Mouse (Mus musculus) spleen, adult 18-20 months (tissue): ENCODE measurements around the gene Frmd4b.
"Not testable (repeated sequence)": the region's sequence is repeated elsewhere in the genome, so short reads cannot be mapped to it uniquely, and the experiment has no call there.

Source experiments
- DNase-seq, 2 experiments: peaks; one replicate each; pipeline ENCODE4 v3.0.0; 2022; ENCODE audit warnings: mixed read lengths in 2 of 2

Gene Frmd4b

DNA sequence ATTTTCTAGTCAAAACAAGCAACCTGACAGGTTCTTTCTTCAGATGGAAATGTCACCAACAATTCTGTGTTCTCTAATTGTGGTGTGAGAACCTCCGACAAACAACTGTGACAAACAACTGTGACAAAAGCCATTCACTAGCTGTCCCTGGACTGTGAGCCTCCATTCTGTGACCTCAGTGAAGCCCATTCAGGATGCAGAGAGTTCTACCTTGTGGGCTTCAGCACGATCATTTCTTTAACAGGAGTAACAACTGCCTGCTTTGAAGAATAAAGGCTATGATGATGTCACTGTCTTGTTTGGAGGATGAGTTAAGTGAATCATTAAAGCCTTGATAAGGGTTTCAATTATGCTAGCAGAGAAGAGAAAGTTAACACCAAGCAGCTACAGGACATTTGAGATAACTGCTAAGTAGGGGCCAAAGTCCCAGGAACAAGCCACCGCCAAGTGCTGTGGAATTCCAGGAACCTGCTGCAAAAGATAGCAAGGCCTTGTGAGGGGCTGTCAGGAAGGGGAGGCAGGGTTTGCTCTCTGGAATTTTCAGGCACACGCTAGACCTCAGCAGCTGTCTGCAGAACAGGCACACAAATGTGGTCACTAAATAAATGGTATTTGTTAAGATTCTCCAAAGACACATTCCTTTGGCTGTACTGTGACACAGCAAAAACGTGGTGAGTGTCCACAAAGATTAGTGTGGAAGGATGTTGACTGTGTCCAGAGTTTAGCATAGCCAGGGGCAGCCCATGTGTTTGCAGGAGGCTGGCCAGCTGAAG lies 207.7 kb downstream of the Frmd4b start:
- no peak for DNase-seq

DNA sequence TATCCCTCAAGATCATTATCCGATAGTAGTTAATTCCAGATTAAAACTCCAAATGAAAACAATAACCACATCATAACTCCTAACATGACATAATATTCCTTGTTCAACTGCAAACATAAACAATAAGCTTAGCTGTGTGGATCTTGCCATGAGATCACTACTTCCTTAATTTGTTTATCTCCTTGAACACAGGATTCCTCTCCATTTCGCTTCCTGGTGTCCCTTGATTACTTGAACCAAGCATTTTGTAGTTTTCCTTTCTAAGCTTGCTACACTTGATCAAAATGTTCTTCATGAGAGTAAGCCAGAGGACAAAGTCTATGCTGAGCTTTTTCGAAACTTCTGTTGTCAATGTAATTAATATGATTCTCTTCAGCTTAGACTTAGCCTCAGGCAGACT lies 209.4 kb downstream of the Frmd4b start:
- DNase-seq: no peak

DNA sequence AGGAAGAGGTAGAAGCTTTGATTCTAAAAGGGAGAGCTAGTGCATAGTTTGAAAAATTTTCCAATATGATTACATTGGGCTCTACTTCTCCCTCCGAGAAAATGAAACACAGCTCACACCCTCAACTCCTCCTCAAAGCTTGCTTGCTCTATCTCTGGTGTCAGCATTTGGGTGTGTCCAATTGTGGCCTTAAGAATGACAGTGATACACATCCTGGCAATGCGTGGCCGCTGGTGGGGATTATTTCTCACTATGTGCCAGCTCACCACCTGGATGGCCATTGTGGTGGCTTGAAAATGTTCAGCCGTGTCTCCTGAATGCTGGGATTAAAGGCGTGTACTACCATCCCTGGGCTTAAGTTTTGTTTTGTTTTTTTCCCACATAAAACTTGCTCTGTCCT lies 209.9 kb downstream of the Frmd4b start:
- DNase-seq: no peak

GRCm38 (mm10) chr6:97405311-97405710 lies 212.0 kb downstream of the Frmd4b start:
- no peak for DNase-seq

- DNase-seq: no peak
Observed at GRCm38 (mm10) chr6:97402822-97403472, 214.4 kb downstream of the Frmd4b start.

DNA sequence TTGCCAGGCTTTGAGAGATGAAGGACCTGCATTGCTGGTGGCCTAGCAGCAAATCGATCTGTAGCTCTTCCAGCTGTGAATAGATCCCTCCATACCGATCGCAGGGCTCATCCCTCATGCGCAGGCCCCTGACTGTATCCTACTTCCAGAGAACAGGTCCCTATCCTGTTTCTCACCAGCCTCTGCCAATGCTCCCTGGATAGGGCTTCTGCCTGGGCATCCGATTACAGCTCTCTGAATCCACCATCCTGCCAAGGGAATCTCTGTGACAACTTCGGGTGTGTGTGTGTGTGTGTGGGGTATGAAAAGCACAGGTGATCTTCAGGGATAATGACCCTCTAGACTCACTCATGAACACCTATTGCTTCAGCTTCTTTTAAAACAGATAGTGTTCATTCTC lies 216.9 kb downstream of the Frmd4b start:
- DNase-seq: no peak

- no peak for DNase-seq
Observed at GRCm38 (mm10) chr6:97397935-97398334, 219.4 kb downstream of the Frmd4b start.

GRCm38 (mm10) chr6:97396957-97397354 lies 220.4 kb downstream of the Frmd4b start:
- no peak for DNase-seq

GRCm38 (mm10) chr6:97396351-97396956 lies 220.9 kb downstream of the Frmd4b start:
- DNase-seq: no peak

DNA sequence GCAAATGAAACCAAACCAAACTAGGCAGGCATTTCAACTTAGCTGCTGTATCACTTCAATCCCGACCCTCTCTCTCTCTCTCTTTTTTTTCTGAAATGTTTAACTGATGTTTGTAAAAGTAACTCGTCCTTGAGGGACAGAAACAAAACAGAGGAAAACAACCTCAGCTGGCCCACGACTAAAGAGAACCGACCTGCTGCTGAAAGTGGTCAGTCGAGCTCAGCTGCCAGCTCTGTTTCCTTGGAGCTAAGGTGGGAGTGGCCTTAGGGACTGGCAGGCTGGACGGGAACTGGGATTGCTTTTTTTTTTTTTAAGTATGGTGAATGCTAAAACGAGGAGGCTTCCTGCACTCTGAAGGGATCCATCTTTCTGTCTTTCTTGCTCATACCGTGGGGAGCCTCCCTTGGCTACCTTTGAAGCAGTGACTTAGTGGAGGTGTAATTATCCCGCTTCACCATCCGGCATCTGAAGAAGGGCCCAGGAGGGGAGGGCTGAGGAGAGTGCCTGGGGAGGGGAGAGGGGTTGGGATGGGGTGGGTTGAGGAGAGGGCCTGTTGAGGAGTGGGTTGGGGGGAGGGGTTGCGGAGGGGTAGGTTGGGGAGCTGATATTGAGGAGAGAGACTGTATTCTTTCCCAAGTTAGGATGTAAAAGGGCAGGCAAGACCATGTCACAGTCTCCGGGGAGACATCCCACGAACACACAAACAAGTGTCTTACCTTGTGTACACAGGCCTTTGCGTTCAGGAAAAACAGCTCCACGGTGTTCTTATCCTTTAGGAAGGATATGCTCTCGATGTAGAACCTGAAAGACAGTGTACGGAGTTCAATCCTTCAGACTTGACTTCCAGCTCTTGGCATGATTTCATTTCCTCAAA lies 221.6 kb downstream of the Frmd4b start:
- DNase-seq: no peak

DNA sequence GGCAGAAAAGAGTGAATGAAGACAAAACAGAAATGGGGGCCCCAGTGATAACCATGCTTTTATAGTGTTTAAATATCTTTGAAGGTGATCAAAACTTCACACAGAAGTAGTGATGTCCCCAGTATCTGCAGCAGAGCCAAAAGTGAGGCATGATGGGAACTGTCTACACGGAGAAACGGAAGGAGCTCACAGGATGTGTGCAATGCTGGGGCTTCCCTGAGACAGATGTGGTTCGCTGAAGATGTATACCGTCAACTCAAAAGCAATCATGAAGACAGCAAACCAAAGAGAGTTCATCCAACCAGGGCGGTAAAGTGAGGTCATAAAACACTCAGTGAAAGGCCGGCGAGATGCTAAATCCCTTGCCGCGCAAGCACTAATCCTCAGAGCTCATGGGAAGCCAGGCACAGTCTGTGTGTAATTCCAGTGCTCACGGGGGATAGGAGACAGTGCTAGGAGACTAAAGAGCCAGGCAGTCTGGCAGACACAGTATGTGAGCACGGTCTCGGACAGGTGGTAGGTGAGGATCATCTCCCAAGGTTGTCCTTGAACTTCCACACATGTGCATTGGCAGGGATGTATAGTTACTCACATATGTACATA lies 222.8 kb downstream of the Frmd4b start:
- DNase-seq: no peak

DNA sequence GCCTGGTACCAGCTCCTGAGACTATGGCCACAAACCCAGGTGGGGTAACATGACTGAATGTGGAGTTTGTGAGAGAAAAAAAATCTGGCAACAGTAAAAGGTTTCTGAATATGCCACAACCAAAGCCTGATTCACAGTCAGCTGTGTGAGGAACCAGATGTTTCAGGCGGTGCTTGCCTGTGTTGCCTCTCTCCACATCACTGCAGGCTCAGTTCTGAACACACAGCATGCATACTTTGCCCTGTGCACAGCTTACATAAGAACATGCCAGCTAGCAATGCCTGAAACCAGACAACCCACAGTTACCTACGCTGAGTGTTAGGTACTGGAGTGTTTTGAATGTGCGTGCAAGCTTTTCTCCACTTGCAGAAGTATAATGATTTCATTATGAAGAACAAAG lies 224.4 kb downstream of the Frmd4b start:
- DNase-seq: no peak

- DNase-seq: no peak
Observed at GRCm38 (mm10) chr6:97387388-97387787, 230.0 kb downstream of the Frmd4b start.

GRCm38 (mm10) chr6:97384918-97385317 lies 232.4 kb downstream of the Frmd4b start:
- DNase-seq: no peak

DNA sequence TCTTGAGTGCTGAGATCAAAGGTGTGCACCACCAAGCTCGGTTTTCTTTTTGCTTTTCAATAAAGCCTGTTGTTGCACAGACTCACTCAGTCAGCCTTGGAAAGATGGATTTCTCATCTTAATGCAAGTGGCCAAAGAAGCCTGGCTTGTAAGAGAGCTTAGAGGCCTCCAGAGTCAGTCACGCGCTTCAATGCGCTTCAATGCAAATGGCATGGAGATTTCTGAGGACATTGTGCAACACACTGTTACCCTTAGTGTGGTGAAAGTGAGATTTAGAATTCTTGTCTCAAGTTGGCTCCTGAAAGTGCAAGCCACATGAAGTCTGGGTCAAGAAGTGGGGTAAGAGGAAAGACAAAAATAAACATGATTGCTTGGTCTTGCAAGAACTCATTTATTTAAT lies 236.1 kb downstream of the Frmd4b start:
- no peak for DNase-seq

- no peak for DNase-seq
Observed at GRCm38 (mm10) chr6:97370947-97371346, 246.4 kb downstream of the Frmd4b start.

DNA sequence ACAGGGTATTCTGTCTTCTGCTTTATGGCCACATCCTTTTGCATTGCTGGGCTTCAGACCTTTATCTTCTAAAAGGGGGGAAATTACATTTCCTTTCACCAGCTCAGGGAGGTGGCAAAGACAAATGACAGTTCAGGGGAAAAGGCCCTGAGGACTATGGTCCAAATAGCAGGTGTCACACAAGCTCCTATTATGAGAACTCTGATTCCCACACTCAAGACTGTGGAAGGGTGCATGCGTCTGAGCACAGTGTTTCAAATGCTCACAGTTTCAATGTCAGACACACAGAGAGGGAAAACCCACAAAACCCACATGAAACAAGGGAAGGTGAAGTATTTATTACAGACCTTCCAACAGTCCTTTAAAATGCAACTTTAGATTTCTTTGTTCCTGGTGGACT lies 246.9 kb downstream of the Frmd4b start:
- no peak for DNase-seq

DNA sequence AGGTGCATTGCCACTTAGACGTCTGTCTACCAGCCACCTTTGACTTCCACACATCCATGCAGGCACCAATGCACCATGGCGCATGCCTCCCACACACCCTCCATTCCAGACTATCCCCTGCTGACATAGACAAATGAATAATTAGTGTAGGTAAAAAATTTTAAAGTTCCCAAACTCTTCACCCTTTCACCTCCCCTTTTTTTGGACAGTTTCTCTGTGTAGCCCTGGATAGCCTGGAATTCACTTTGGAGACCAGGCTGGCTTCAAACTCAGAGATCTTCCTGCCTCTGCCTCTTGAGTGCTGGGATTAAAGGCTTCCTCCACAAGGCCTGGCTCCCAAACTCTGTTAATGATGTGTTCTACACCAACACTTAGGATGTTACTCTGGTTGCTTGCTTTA lies 253.5 kb downstream of the Frmd4b start:
- no peak for DNase-seq

GRCm38 (mm10) chr6:97357606-97358005 lies 259.7 kb downstream of the Frmd4b start:
- DNase-seq: not testable (repeated sequence)

GRCm38 (mm10) chr6:97356612-97357011 lies 260.7 kb downstream of the Frmd4b start:
- DNase-seq: no peak

GRCm38 (mm10) chr6:97355141-97355540 lies 262.2 kb downstream of the Frmd4b start:
- no peak for DNase-seq

- no peak for DNase-seq
Observed at GRCm38 (mm10) chr6:97353933-97354332, 263.4 kb downstream of the Frmd4b start.

DNA sequence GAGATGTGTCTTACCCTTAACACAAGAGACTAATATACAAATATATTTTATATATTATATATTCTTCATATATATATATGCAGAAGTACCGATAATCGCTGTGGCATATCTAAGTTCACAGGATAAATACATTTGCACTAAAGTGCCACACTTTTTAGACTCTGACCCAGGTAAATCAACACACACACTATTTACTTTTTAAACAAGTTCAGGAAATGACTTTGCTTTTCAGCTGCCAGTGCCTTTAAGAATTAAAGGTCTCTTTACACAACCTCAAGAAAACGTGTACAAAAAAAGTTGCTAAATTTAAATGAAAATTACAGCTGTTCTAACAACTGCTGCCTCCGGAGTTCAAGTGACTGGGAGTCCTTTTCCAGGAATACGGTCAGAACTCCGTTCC lies 264.0 kb downstream of the Frmd4b start:
- no peak for DNase-seq
